ENCODE assay signal across 8 mouse cellular contexts in the genomic region with DNA sequence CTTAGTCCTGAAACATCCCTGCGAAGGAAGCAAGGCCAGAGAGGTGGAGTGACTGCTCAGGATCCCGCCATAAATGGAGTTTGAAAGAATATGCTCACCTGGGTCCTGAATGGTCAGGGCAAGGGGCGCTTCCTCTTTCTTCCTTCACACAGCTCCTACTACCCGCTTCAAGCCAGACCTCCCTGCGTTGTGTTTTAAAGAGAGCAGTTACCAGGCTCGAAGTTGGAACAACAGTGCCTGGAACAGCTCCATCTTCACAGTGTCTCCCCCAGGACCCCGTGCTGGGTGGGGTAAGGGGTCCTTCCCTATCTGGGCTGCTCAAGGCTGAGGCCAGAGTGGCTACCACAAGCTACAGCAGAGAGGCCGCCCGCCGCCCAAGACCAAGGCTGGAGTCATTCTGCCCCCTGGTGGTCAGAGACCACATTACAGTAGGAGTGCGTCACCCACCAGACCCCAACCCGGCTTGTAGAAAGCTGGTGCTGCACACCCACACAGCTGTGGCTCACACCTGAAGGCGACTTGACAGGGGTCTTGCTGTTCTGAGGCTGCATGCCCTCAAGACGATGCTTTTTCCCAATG. TPM values are rescaled to one million over a fixed set of nuclear protein-coding genes. Genes with fewer than 3 reads are reported as not detected.
DNase-seq lines count a peak whose midpoint lies in the region; ATAC-seq lines count a peak whose summit lies in the region.

No protein-coding gene starts in this region.

- intact Hi-C loops in left cerebral cortex, postnatal 10 days (cut with DNase I) = loop anchor here (1.0 kb wide), 1 partner anchor 312 kb away; no protein-coding TSS in a partner anchor

- H3K27ac ChIP-seq in hindbrain, embryonic 15.5 days (replicated peaks) = no peak overlapping the region

- WGBS in hindbrain, embryonic 15.5 days = 29% methylated on average over 14 of the region's 14 CpGs

- peaks cover 11% of the 10 kb centered on the region for H3K27me3 ChIP-seq in hindbrain, embryonic 15.5 days

- DNase-seq in Muller cell, postnatal 12 days (ENCODE audit: inconsistent ontology term) = peak; percentile 61
- DNase-seq in cerebellum, adult 9-10 months = peak; percentile 67
- DNase-seq in frontal cortex, postnatal 36 days (ENCODE audit: low spot score in 2 of 2) = peak; percentile 82 to 83
- DNase-seq in left cerebral cortex, postnatal 10 days (ENCODE audit: extremely low spot score in 1 of 2, low spot score in 2 of 2) = peak; percentile 70 to 84
- peak; percentile 75 for DNase-seq in right cerebral cortex, postnatal 25 days
- DNase-seq in urinary bladder, postnatal 36 days (ENCODE audit: low spot score in 2 of 2) = peak; percentile 70 to 75

- no peak overlapping the region for H3K4me2 ChIP-seq in hindbrain, embryonic 15.5 days

- no peaks in the 10 kb centered on the region for H3K9me3 ChIP-seq in hindbrain, embryonic 15.5 days

- no peak overlapping the region for H3K9ac ChIP-seq in hindbrain, embryonic 15.5 days

- H3K4me3 ChIP-seq in hindbrain, embryonic 15.5 days = no peak overlapping the region

- H3K4me1 ChIP-seq in hindbrain, embryonic 15.5 days (replicated peaks) = peaks cover 15% of the 10 kb centered on the region; the same call in 1 of the 2 replicates

- ATAC-seq in hindbrain, embryonic 15.5 days (ENCODE audit: low FRiP score, low read depth) = peak; percentile 27; the same call in 1 of the 2 replicates
- peak; percentile 50 for ATAC-seq in megakaryocyte-erythroid progenitor cell, adult 5-6 weeks (replicated peaks; ENCODE audit: low FRiP score, low TSS enrichment, poor library complexity, severe bottlenecking)

- no peaks in the 10 kb centered on the region for H3K36me3 ChIP-seq in hindbrain, embryonic 15.5 days

RNA-seq across cellular contexts. Expression of a gene that starts 5.3 kb away (rescaled TPM):
- 267 and 430 TPM in 2 replicates for polyA plus RNA-seq in hindbrain, embryonic 15.5 days (2015; fragmentation: Nextera tagmentation; extraction: Ambion mirVana)
- total RNA-seq in left cerebral cortex, postnatal 10 days (2021) = 10 to 100 TPM; 14.2 to 15.1 TPM
- 4.3 TPM in 1 of 2 replicates, not detected in the other for total RNA-seq in megakaryocyte-erythroid progenitor cell, adult 5-6 weeks (2014; fragmentation: Nextera tagmentation)
- 1.1 and 1.3 TPM in 2 replicates for total RNA-seq in megakaryocyte-erythroid progenitor cell, adult 5-6 weeks (2017)

RNA-seq across cellular contexts. Expression of a gene that starts 7.3 kb away (rescaled TPM):
- polyA plus RNA-seq in hindbrain, embryonic 15.5 days (2015; fragmentation: Nextera tagmentation; extraction: Ambion mirVana) = 0.75 and 1.7 TPM in 2 replicates
- total RNA-seq in left cerebral cortex, postnatal 10 days (2021) = under 1 TPM; 0.24 to 0.61 TPM
- 0.62 and 3.0 TPM in 2 replicates for total RNA-seq in megakaryocyte-erythroid progenitor cell, adult 5-6 weeks (2014; fragmentation: Nextera tagmentation)
- 1.1 and 2.5 TPM in 2 replicates for total RNA-seq in megakaryocyte-erythroid progenitor cell, adult 5-6 weeks (2017)

RNA-seq across cellular contexts. Expression of a gene that starts 36.8 kb away (rescaled TPM):
- polyA plus RNA-seq in hindbrain, embryonic 15.5 days (2015; fragmentation: Nextera tagmentation; extraction: Ambion mirVana) = 0.54 and 1.2 TPM in 2 replicates
- total RNA-seq in left cerebral cortex, postnatal 10 days (2021) = not detected
- 8.4 and 8.5 TPM in 2 replicates for total RNA-seq in megakaryocyte-erythroid progenitor cell, adult 5-6 weeks (2014; fragmentation: Nextera tagmentation)
- 6.2 and 15.8 TPM in 2 replicates for total RNA-seq in megakaryocyte-erythroid progenitor cell, adult 5-6 weeks (2017)

Comparison
In these comparisons a context has a peak if more than half of its experiments do, and no peak if none do; other contexts are left out.
1. RNA of a gene that starts 36.8 kb away (total RNA-seq): 6.2 to 15.8 TPM in megakaryocyte-erythroid progenitor cell, adult 5-6 weeks; not detected in left cerebral cortex, postnatal 10 days; every median in the first group is over 4 times any median in the second.
2. Peak in every context shown above with its lines, with median percentiles within 50 percentile points of each other: DNase-seq.